ENCODE assay signal across 8 mouse cellular contexts in the genomic region with DNA sequence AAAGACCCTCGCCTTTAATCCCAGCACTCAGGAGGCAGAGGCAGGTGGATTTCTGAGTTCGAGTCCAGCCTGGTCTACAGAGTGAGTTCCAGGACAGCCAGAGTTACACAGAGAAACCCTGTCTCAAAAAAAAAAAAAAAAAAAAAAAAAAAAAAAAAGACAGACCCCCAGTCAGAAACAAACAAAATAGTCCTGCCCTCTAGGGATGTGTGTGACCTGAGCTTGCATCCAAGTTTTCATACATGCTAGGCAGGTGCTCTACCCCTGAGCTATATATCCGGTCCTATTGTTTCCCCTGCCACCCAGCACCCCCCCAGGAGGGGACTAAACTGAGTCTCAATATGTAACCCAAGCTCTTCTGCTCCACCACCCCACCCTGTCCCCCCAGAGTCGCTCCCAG. TPM values are rescaled to one million over a fixed set of nuclear protein-coding genes. Genes with fewer than 3 reads are reported as not detected.
DNase-seq lines count a peak whose midpoint lies in the region; ATAC-seq and TF ChIP-seq lines count a peak whose summit lies in the region.
"Not testable (repeated sequence)": the region's sequence is repeated elsewhere in the genome, so short reads cannot be mapped to it uniquely, and the experiment has no call there.
"Had no signal": no experiment of that assay in that cellular context is flagged by ENCODE, and none has a peak within 500 bp of the region (broad histone marks: within the 10 kb centered on the region; RNA-seq: fewer than 3 reads in every experiment).

No protein-coding gene starts in this region.

- TF ChIP-seq CTCF in lung, embryonic 14.5 days (IDR thresholded peaks at IDR 0.05; ENCODE audit: low read depth), result not testable (repeated sequence)

- H3K4me3 ChIP-seq in ES-E14 (ENCODE audit: insufficient read depth in 1 of 2, low read depth in 1 of 2, low read length in 2 of 2, poor library complexity in 1 of 2, severe bottlenecking in 1 of 2); embryonic facial prominence, embryonic 14.5 days (ENCODE audit: low read depth, low read length); heart, embryonic 11.5 days (ENCODE audit: low read depth, low read length); heart, embryonic 13.5 days; lung, embryonic 14.5 days (ENCODE audit: low read depth, low read length): not testable (repeated sequence)

- H3K4me2 ChIP-seq in embryonic facial prominence, embryonic 14.5 days (ENCODE audit: low read depth, low read length); heart, embryonic 11.5 days; heart, embryonic 13.5 days; lung, embryonic 14.5 days: not testable (repeated sequence)

- not testable (repeated sequence) for DNase-seq in ES-E14 (ENCODE audit: low read depth, low spot score); embryonic facial prominence, embryonic 14.5 days (ENCODE audit: low spot score); lung, embryonic 14.5 days

- in situ Hi-C loops in ES-E14 (cut with MboI; ENCODE audit: low sequenced_read_pairs in 2 of 2, unreplicated experiment in 2 of 2), result not testable (repeated sequence)

- H3K9me3 ChIP-seq in ES-E14 (ENCODE audit: control insufficient read depth, insufficient read depth, low read depth, low read length); embryonic facial prominence, embryonic 14.5 days (ENCODE audit: control insufficient read depth, low read length); heart, embryonic 11.5 days (replicated peaks; ENCODE audit: control insufficient read depth, low read length); heart, embryonic 13.5 days; lung, embryonic 14.5 days (ENCODE audit: low read depth, low read length): not testable (repeated sequence)

- ATAC-seq in embryonic facial prominence, embryonic 14.5 days (ENCODE audit: low read depth), result 0 out of 2 replicates have a peak, but pooled peaks have one; percentile 12
- ATAC-seq in heart, embryonic 11.5 days (replicated peaks; ENCODE audit: insufficient number of reproducible peaks, low FRiP score, low TSS enrichment); heart, embryonic 13.5 days (ENCODE audit: extremely low read depth, insufficient number of reproducible peaks, low FRiP score, low TSS enrichment); lung, embryonic 14.5 days (ENCODE audit: insufficient read depth): not testable (repeated sequence)

- H3K36me3 ChIP-seq in ES-E14 (ENCODE audit: control insufficient read depth, insufficient read depth, low read length, poor library complexity, severe bottlenecking), result peaks cover 37% of the 10 kb centered on the region
- peaks cover 47% of the 10 kb centered on the region for H3K36me3 ChIP-seq in embryonic facial prominence, embryonic 14.5 days (ENCODE audit: control insufficient read depth, insufficient read depth, low read length)
- peaks cover 16% of the 10 kb centered on the region for H3K36me3 ChIP-seq in heart, embryonic 11.5 days (ENCODE audit: control insufficient read depth, insufficient read depth, low read length)
- H3K36me3 ChIP-seq in heart, embryonic 13.5 days, result peaks cover 48% of the 10 kb centered on the region
- H3K36me3 ChIP-seq in lung, embryonic 14.5 days (ENCODE audit: insufficient read depth), result peaks cover 46% of the 10 kb centered on the region

- H3K9ac ChIP-seq in ES-E14 (ENCODE audit: insufficient read depth, low read depth, low read length, poor library complexity, severe bottlenecking); embryonic facial prominence, embryonic 14.5 days (ENCODE audit: low read depth, low read length); heart, embryonic 11.5 days (ENCODE audit: low read depth, low read length); heart, embryonic 13.5 days; lung, embryonic 14.5 days: not testable (repeated sequence)

- not testable (repeated sequence) for H3K27me3 ChIP-seq in embryonic facial prominence, embryonic 14.5 days (replicated peaks; ENCODE audit: control insufficient read depth, insufficient read depth, low read length); heart, embryonic 11.5 days (ENCODE audit: control insufficient read depth, insufficient read depth, low read length); heart, embryonic 13.5 days (replicated peaks); lung, embryonic 14.5 days (ENCODE audit: insufficient read depth, low read length)

- H3K4me1 ChIP-seq in ES-E14 (ENCODE audit: control insufficient read depth in 2 of 2, insufficient read depth in 2 of 2, low read length in 2 of 2, poor library complexity in 1 of 2), result peaks cover 0 to 29% of the 10 kb centered on the region in 2 experiments; a peak in 2 of 4 replicates
- not testable (repeated sequence) for H3K4me1 ChIP-seq in embryonic facial prominence, embryonic 14.5 days (ENCODE audit: control insufficient read depth, insufficient read depth, low read length); lung, embryonic 14.5 days (ENCODE audit: insufficient read depth)
- peaks cover 20% of the 10 kb centered on the region for H3K4me1 ChIP-seq in heart, embryonic 11.5 days (ENCODE audit: control insufficient read depth, insufficient read depth, low read length)
- peaks cover 30% of the 10 kb centered on the region for H3K4me1 ChIP-seq in heart, embryonic 13.5 days

- not testable (repeated sequence) for H3K27ac ChIP-seq in ES-E14 (ENCODE audit: insufficient read depth, low read depth, low read length, poor library complexity, severe bottlenecking); embryonic facial prominence, embryonic 14.5 days (replicated peaks; ENCODE audit: low read depth, low read length)
- H3K27ac ChIP-seq in heart, embryonic 11.5 days (ENCODE audit: low read depth, low read length), result peak overlapping the region; percentile 24; the same call in 1 of the 2 replicates
- H3K27ac ChIP-seq in heart, embryonic 13.5 days (replicated peaks), result peak overlapping the region; percentile 82
- H3K27ac ChIP-seq in lung, embryonic 14.5 days (ENCODE audit: low read depth), result 0 out of 2 replicates have a peak overlapping the region, but pooled peaks have one; percentile 67

- WGBS in embryonic facial prominence, embryonic 14.5 days, result 83% methylated on average over 4 of the region's 4 CpGs
- 78% methylated on average over 4 of the region's 4 CpGs for WGBS in heart, embryonic 11.5 days (ENCODE audit: insufficient replicate concordance)
- 73% methylated on average over 4 of the region's 4 CpGs for WGBS in heart, embryonic 13.5 days
- 74% methylated on average over 4 of the region's 4 CpGs for WGBS in lung, embryonic 14.5 days

TF ChIP-seq in ES-E14, 5 proteins besides CTCF, POLR2A, EP300 and RAD21:
- TF ChIP-seq ZNF384 (IDR thresholded peaks at IDR 0.05; ENCODE audit: low read depth, low read length), result peak; percentile 55; the same call in 1 of the 2 replicates
TF ChIP-seq in ES-E14: peak in this region for 1; not testable (repeated sequence) for 4.

RNA-seq across cellular contexts. Expression of a gene that starts 11.0 kb away (rescaled TPM):
- total RNA-seq in ES-E14 (2012; rRNA removed), result 224 and 305 TPM in 2 replicates
- polyA plus RNA-seq in embryonic facial prominence, embryonic 14.5 days (2014; fragmentation: Nextera tagmentation; extraction: Ambion mirVana), result 182 and 187 TPM in 2 replicates
- 196 and 214 TPM in 2 replicates for polyA plus RNA-seq in heart, embryonic 11.5 days (2014; fragmentation: Nextera tagmentation; extraction: Ambion mirVana)
- polyA plus RNA-seq in heart, embryonic 13.5 days (2015; fragmentation: Nextera tagmentation; extraction: Ambion mirVana), result 174 and 206 TPM in 2 replicates
- polyA plus RNA-seq in lung, embryonic 14.5 days (2014; fragmentation: Nextera tagmentation; extraction: Ambion mirVana), result 192 and 199 TPM in 2 replicates

RNA-seq across cellular contexts. Expression of a gene that starts 11.2 kb away (rescaled TPM):
- total RNA-seq in ES-E14 (2012; rRNA removed), result 29.8 and 36.3 TPM in 2 replicates
- 35.1 and 45.5 TPM in 2 replicates for polyA plus RNA-seq in embryonic facial prominence, embryonic 14.5 days (2014; fragmentation: Nextera tagmentation; extraction: Ambion mirVana)
- polyA plus RNA-seq in heart, embryonic 11.5 days (2014; fragmentation: Nextera tagmentation; extraction: Ambion mirVana), result 34.8 and 36.9 TPM in 2 replicates
- polyA plus RNA-seq in heart, embryonic 13.5 days (2015; fragmentation: Nextera tagmentation; extraction: Ambion mirVana), result 32.4 and 34.4 TPM in 2 replicates
- polyA plus RNA-seq in lung, embryonic 14.5 days (2014; fragmentation: Nextera tagmentation; extraction: Ambion mirVana), result 42.4 and 46.1 TPM in 2 replicates

RNA-seq across cellular contexts. Expression of a gene that starts 22.3 kb away (rescaled TPM):
- 3.0 and 3.2 TPM in 2 replicates for total RNA-seq in ES-E14 (2012; rRNA removed)
- 0.75 and 0.92 TPM in 2 replicates for polyA plus RNA-seq in embryonic facial prominence, embryonic 14.5 days (2014; fragmentation: Nextera tagmentation; extraction: Ambion mirVana)
- 0.44 and 0.83 TPM in 2 replicates for polyA plus RNA-seq in heart, embryonic 11.5 days (2014; fragmentation: Nextera tagmentation; extraction: Ambion mirVana)
- polyA plus RNA-seq in heart, embryonic 13.5 days (2015; fragmentation: Nextera tagmentation; extraction: Ambion mirVana), result 0.75 and 0.90 TPM in 2 replicates
- 0.70 and 1.1 TPM in 2 replicates for polyA plus RNA-seq in lung, embryonic 14.5 days (2014; fragmentation: Nextera tagmentation; extraction: Ambion mirVana)
- total RNA-seq: adrenal gland, postnatal 14 days had no signal
- polyA plus RNA-seq: activated CD4-positive, CD25-positive, alpha-beta regulatory T cell, adult 4 months; erythroblast, embryonic 14.5 days had no signal

RNA-seq across cellular contexts. Expression of a gene that starts 38.7 kb away (rescaled TPM):
- total RNA-seq in ES-E14 (2012; rRNA removed), result 2.2 and 3.0 TPM in 2 replicates
- 0.37 and 0.72 TPM in 2 replicates for polyA plus RNA-seq in embryonic facial prominence, embryonic 14.5 days (2014; fragmentation: Nextera tagmentation; extraction: Ambion mirVana)
- 1.00 and 1.2 TPM in 2 replicates for polyA plus RNA-seq in heart, embryonic 11.5 days (2014; fragmentation: Nextera tagmentation; extraction: Ambion mirVana)
- polyA plus RNA-seq in heart, embryonic 13.5 days (2015; fragmentation: Nextera tagmentation; extraction: Ambion mirVana), result 0.60 and 0.80 TPM in 2 replicates
- 0.58 and 0.72 TPM in 2 replicates for polyA plus RNA-seq in lung, embryonic 14.5 days (2014; fragmentation: Nextera tagmentation; extraction: Ambion mirVana)
